ENCODE assay signal across 8 mouse cellular contexts in the genomic region with DNA sequence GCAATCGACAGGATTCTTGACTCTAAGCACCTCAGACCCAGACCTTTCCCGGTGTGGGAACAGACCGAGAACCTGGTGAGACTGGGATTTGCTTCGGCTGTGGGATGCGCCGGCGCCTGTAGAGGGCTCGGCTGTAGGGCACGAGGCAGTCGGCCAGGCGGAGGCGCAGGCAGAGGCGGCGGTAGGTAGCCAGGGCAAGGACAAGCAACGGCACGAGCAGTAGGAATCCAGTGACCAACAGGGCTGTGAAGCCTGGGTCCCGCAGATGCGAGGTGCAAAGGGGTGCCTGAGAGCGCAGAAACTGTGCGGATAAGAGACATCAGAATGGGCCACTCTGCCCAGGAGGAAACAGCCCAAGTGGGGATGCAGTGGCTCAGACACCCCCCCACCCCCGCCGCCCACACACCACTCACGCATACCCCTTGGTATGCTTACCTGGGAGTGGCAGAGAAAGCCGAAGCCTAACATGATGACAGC. TPM values are rescaled to one million over a fixed set of nuclear protein-coding genes. Genes with fewer than 3 reads are reported as not detected.
DNase-seq lines count a peak whose midpoint lies in the region; ATAC-seq and TF ChIP-seq lines count a peak whose summit lies in the region.

No protein-coding gene starts in this region.

- TF ChIP-seq CTCF in liver, postnatal 0 days (IDR thresholded peaks at IDR 0.05; ENCODE audit: low read depth) = no peak

- peaks cover 8% of the 10 kb centered on the region; the same call in 1 of the 2 replicates for H3K27me3 ChIP-seq in embryonic facial prominence, embryonic 12.5 days
- peaks cover 26% of the 10 kb centered on the region for H3K27me3 ChIP-seq in hindbrain, embryonic 12.5 days
- no peaks in the 10 kb centered on the region for H3K27me3 ChIP-seq in liver, postnatal 0 days (ENCODE audit: insufficient read depth, low read length)

- no peak for TF ChIP-seq EP300 in liver, postnatal 0 days (IDR thresholded peaks at IDR 0.05; ENCODE audit: low read depth)

- H3K9ac ChIP-seq in embryonic facial prominence, embryonic 12.5 days = peak overlapping the region; percentile 44
- peak overlapping the region; percentile 47; the same call in 1 of the 2 replicates for H3K9ac ChIP-seq in hindbrain, embryonic 12.5 days
- peak overlapping the region; percentile 48 for H3K9ac ChIP-seq in liver, postnatal 0 days (replicated peaks)

- DNase-seq in layer of hippocampus, postnatal 25 days (ENCODE audit: extremely low spot score in 1 of 2, low spot score in 1 of 2) = peak; percentile 30 to 35
- no peak for DNase-seq in layer of hippocampus, adult 18-20 months (ENCODE audit: low spot score in 2 of 2)
- peak; percentile 64 for DNase-seq in NIH3T3 (ENCODE audit: low read depth)
- no peak for DNase-seq in liver, postnatal 0 days
- peak; percentile 66 for DNase-seq in testis, postnatal 10 days (ENCODE audit: low spot score)

- H3K4me2 ChIP-seq in embryonic facial prominence, embryonic 12.5 days (replicated peaks) = peak overlapping the region; percentile 58
- peak overlapping the region; percentile 62 for H3K4me2 ChIP-seq in hindbrain, embryonic 12.5 days (replicated peaks)
- peak overlapping the region; percentile 48 for H3K4me2 ChIP-seq in liver, postnatal 0 days (ENCODE audit: low read depth, low read length)

- peak overlapping the region; percentile 76 for H3K27ac ChIP-seq in embryonic facial prominence, embryonic 12.5 days
- H3K27ac ChIP-seq in hindbrain, embryonic 12.5 days = peak overlapping the region; percentile 24; the same call in 1 of the 2 replicates
- H3K27ac ChIP-seq in liver, postnatal 0 days (ENCODE audit: low read depth) = peak overlapping the region; percentile 93

- no peak for ATAC-seq in embryonic facial prominence, embryonic 12.5 days (ENCODE audit: insufficient number of reproducible peaks, insufficient read depth, low FRiP score, low TSS enrichment)
- ATAC-seq in hindbrain, embryonic 12.5 days (ENCODE audit: low FRiP score) = no peak
- ATAC-seq in liver, postnatal 0 days = no peak
- ATAC-seq in monocyte, adult 5-6 weeks (replicated peaks; ENCODE audit: insufficient number of reproducible peaks, low FRiP score, low TSS enrichment, poor library complexity, severe bottlenecking) = no peak

- H3K4me1 ChIP-seq in embryonic facial prominence, embryonic 12.5 days = peaks cover 40% of the 10 kb centered on the region
- peaks cover 37% of the 10 kb centered on the region for H3K4me1 ChIP-seq in hindbrain, embryonic 12.5 days
- H3K4me1 ChIP-seq in liver, postnatal 0 days (ENCODE audit: insufficient read depth) = peaks cover 11% of the 10 kb centered on the region

- peak overlapping the region; percentile 33 for H3K4me3 ChIP-seq in embryonic facial prominence, embryonic 12.5 days
- peak overlapping the region; percentile 6 for H3K4me3 ChIP-seq in hindbrain, embryonic 12.5 days
- peak overlapping the region; percentile 33 for H3K4me3 ChIP-seq in liver, postnatal 0 days (ENCODE audit: low read depth, low read length)

- no peaks in the 10 kb centered on the region for H3K9me3 ChIP-seq in embryonic facial prominence, embryonic 12.5 days
- no peaks in the 10 kb centered on the region for H3K9me3 ChIP-seq in hindbrain, embryonic 12.5 days (replicated peaks)
- no peaks in the 10 kb centered on the region for H3K9me3 ChIP-seq in liver, postnatal 0 days (ENCODE audit: low read length)

- 8% methylated on average over 24 of the region's 24 CpGs for WGBS in embryonic facial prominence, embryonic 12.5 days
- WGBS in hindbrain, embryonic 12.5 days = 10% methylated on average over 24 of the region's 24 CpGs
- WGBS in liver, postnatal 0 days (ENCODE audit: insufficient replicate concordance) = 62% methylated on average over 24 of the region's 24 CpGs

- H3K36me3 ChIP-seq in embryonic facial prominence, embryonic 12.5 days = peaks cover 29% of the 10 kb centered on the region
- peaks cover 34% of the 10 kb centered on the region for H3K36me3 ChIP-seq in hindbrain, embryonic 12.5 days
- H3K36me3 ChIP-seq in liver, postnatal 0 days (replicated peaks; ENCODE audit: insufficient read depth, low read length) = peaks cover 25% of the 10 kb centered on the region

RNA-seq across cellular contexts. Expression of gene Tmem88, which starts 0.4 kb away (rescaled TPM):
- total RNA-seq in layer of hippocampus, postnatal 25 days (2021) = 1 to 10 TPM; 2.5 TPM
- 1 to 10 TPM; 2.5 to 2.7 TPM for total RNA-seq in layer of hippocampus, adult 18-20 months (2021)
- polyA plus RNA-seq in embryonic facial prominence, embryonic 12.5 days (2016; fragmentation: Nextera tagmentation; extraction: Ambion mirVana) = 18.1 and 21.3 TPM in 2 replicates
- polyA plus RNA-seq in hindbrain, embryonic 12.5 days (2016; fragmentation: Nextera tagmentation; extraction: Ambion mirVana) = 13.2 and 14.8 TPM in 2 replicates
- 12.3 and 14.0 TPM in 2 replicates for polyA plus RNA-seq in liver, postnatal 0 days (2015; fragmentation: Nextera tagmentation; extraction: Ambion mirVana)
- 3.1 to 3.8 TPM in 2 of 3 replicates, not detected in the other for total RNA-seq in monocyte, adult 5-6 weeks (2017)

RNA-seq across cellular contexts. Expression of gene Cyb5d1, which starts 2.2 kb away (rescaled TPM):
- 10 to 100 TPM; 40.8 to 43.6 TPM for total RNA-seq in layer of hippocampus, postnatal 25 days (2021)
- total RNA-seq in layer of hippocampus, adult 18-20 months (2021) = 10 to 100 TPM; 47.8 to 51.2 TPM
- 44.6 and 50.0 TPM in 2 replicates for polyA plus RNA-seq in embryonic facial prominence, embryonic 12.5 days (2016; fragmentation: Nextera tagmentation; extraction: Ambion mirVana)
- polyA plus RNA-seq in hindbrain, embryonic 12.5 days (2016; fragmentation: Nextera tagmentation; extraction: Ambion mirVana) = 48.0 and 50.5 TPM in 2 replicates
- polyA plus RNA-seq in liver, postnatal 0 days (2015; fragmentation: Nextera tagmentation; extraction: Ambion mirVana) = 4.7 and 5.4 TPM in 2 replicates
- 19.2 to 55.3 TPM (median 20.9 TPM) in 3 replicates for total RNA-seq in monocyte, adult 5-6 weeks (2017)

RNA-seq across cellular contexts. Expression of gene Naa38, which starts 2.3 kb away (rescaled TPM):
- 100 to 1,000 TPM; 100 to 116 TPM for total RNA-seq in layer of hippocampus, postnatal 25 days (2021)
- 100 to 1,000 TPM; 107 to 123 TPM for total RNA-seq in layer of hippocampus, adult 18-20 months (2021)
- polyA plus RNA-seq in embryonic facial prominence, embryonic 12.5 days (2016; fragmentation: Nextera tagmentation; extraction: Ambion mirVana) = 126 and 129 TPM in 2 replicates
- polyA plus RNA-seq in hindbrain, embryonic 12.5 days (2016; fragmentation: Nextera tagmentation; extraction: Ambion mirVana) = 94.0 and 103 TPM in 2 replicates
- polyA plus RNA-seq in liver, postnatal 0 days (2015; fragmentation: Nextera tagmentation; extraction: Ambion mirVana) = 83.7 and 83.9 TPM in 2 replicates
- total RNA-seq in monocyte, adult 5-6 weeks (2017) = 51.4 to 93.3 TPM (median 54.6 TPM) in 3 replicates

RNA-seq across cellular contexts. Expression of gene Kdm6b, which starts 15.9 kb away (rescaled TPM):
- total RNA-seq in layer of hippocampus, postnatal 25 days (2021) = 10 to 100 TPM; 28.5 to 41.2 TPM
- 10 to 100 TPM; 35.7 to 39.3 TPM for total RNA-seq in layer of hippocampus, adult 18-20 months (2021)
- polyA plus RNA-seq in embryonic facial prominence, embryonic 12.5 days (2016; fragmentation: Nextera tagmentation; extraction: Ambion mirVana) = 42.3 and 43.4 TPM in 2 replicates
- polyA plus RNA-seq in hindbrain, embryonic 12.5 days (2016; fragmentation: Nextera tagmentation; extraction: Ambion mirVana) = 51.4 and 51.6 TPM in 2 replicates
- polyA plus RNA-seq in liver, postnatal 0 days (2015; fragmentation: Nextera tagmentation; extraction: Ambion mirVana) = 7.4 and 8.2 TPM in 2 replicates
- total RNA-seq in monocyte, adult 5-6 weeks (2017) = 14.3 to 27.5 TPM (median 16.8 TPM) in 3 replicates

RNA-seq across cellular contexts. Expression of gene Chd3, which starts 28.4 kb away (rescaled TPM):
- 100 to 1,000 TPM; 504 to 538 TPM for total RNA-seq in layer of hippocampus, postnatal 25 days (2021)
- total RNA-seq in layer of hippocampus, adult 18-20 months (2021) = 100 to 1,000 TPM; 531 to 556 TPM
- polyA plus RNA-seq in embryonic facial prominence, embryonic 12.5 days (2016; fragmentation: Nextera tagmentation; extraction: Ambion mirVana) = 130 and 135 TPM in 2 replicates
- polyA plus RNA-seq in hindbrain, embryonic 12.5 days (2016; fragmentation: Nextera tagmentation; extraction: Ambion mirVana) = 93.4 and 97.6 TPM in 2 replicates
- polyA plus RNA-seq in liver, postnatal 0 days (2015; fragmentation: Nextera tagmentation; extraction: Ambion mirVana) = 7.8 and 8.7 TPM in 2 replicates
- 76.7 to 192 TPM (median 86.2 TPM) in 3 replicates for total RNA-seq in monocyte, adult 5-6 weeks (2017)

Comparison
In these comparisons a context has a peak if more than half of its experiments do, and no peak if none do; other contexts are left out.
1. DNase-seq: peak in layer of hippocampus, postnatal 25 days (2 of 2), NIH3T3 (single experiment) and testis, postnatal 10 days (single experiment); none in layer of hippocampus, adult 18-20 months (0 of 2) and liver, postnatal 0 days (single experiment).
2. H3K27ac ChIP-seq: peak in every context shown above with its lines; median percentile 93 in liver, postnatal 0 days; 76 in embryonic facial prominence, embryonic 12.5 days; 24 in hindbrain, embryonic 12.5 days.
3. Peak in every context shown above with its lines, with median percentiles within 50 percentile points of each other: H3K4me2 ChIP-seq, H3K4me3 ChIP-seq and H3K9ac ChIP-seq.